Mouse (Mus musculus): ENCODE measurements at regions not wholly inside any gene's neighbourhood (a gene's known extent, or its start where the extent isn't known, plus 50 kb on each side); places are given as distances from the start of the nearest gene placed in this dataset.

GRCm38 (mm10) chr1:41551271-41551670, 745.9 kb downstream of the Tmem182 start:
- TF ChIP-seq CTCF (IDR thresholded peaks at IDR 0.05; ENCODE audit: borderline replicate concordance, extremely low read depth, insufficient read depth, insufficient read length) (no peak), POLR2A (IDR thresholded peaks at IDR 0.05; ENCODE audit: borderline replicate concordance, extremely low read depth, insufficient read depth, insufficient read length, poor library complexity, severe bottlenecking) (no peak)

Measured in brain, embryonic 14.5 days (tissue).